Mouse (Mus musculus): ENCODE results near the gene Gm17018.

Gm17018 gene

GRCm38 (mm10) chr19:45586850-45587249 lies 26.4 kb downstream of the Gm17018 start:
- no peak for DNase-seq (ENCODE audit: extremely low read depth, insufficient read length, low spot score)

- peak; percentile 65 for DNase-seq (ENCODE audit: extremely low read depth, insufficient read length, low spot score)
These were observed 27.3 kb downstream of the Gm17018 start for GRCm38 (mm10) chr19:45587509-45588292.

- no peak for DNase-seq (ENCODE audit: extremely low read depth, insufficient read length, low spot score)
These were observed 29.3 kb downstream of the Gm17018 start for GRCm38 (mm10) chr19:45589761-45590160.

- DNase-seq (ENCODE audit: extremely low read depth, insufficient read length, low spot score) = no peak
These were observed 31.3 kb downstream of the Gm17018 start for GRCm38 (mm10) chr19:45591704-45592103.

GRCm38 (mm10) chr19:45592916-45593315 lies 32.5 kb downstream of the Gm17018 start:
- no peak for DNase-seq (ENCODE audit: extremely low read depth, insufficient read length, low spot score)

GRCm38 (mm10) chr19:45594079-45594478 lies 33.7 kb downstream of the Gm17018 start:
- no peak for DNase-seq (ENCODE audit: extremely low read depth, insufficient read length, low spot score)

- DNase-seq (ENCODE audit: extremely low read depth, insufficient read length, low spot score) = no peak
These were observed 35.1 kb downstream of the Gm17018 start for GRCm38 (mm10) chr19:45595481-45595880.

GRCm38 (mm10) chr19:45596019-45596418 lies 35.6 kb downstream of the Gm17018 start:
- no peak for DNase-seq (ENCODE audit: extremely low read depth, insufficient read length, low spot score)

GRCm38 (mm10) chr19:45596434-45596833 lies 36.0 kb downstream of the Gm17018 start:
- DNase-seq (ENCODE audit: extremely low read depth, insufficient read length, low spot score) = no peak

GRCm38 (mm10) chr19:45597106-45597505 lies 36.7 kb downstream of the Gm17018 start:
- DNase-seq (ENCODE audit: extremely low read depth, insufficient read length, low spot score) = no peak

- no peak for DNase-seq (ENCODE audit: extremely low read depth, insufficient read length, low spot score)
These were observed 42.2 kb downstream of the Gm17018 start for GRCm38 (mm10) chr19:45602606-45603005.

GRCm38 (mm10) chr19:45606701-45607100 lies 46.3 kb downstream of the Gm17018 start:
- no peak for DNase-seq (ENCODE audit: extremely low read depth, insufficient read length, low spot score)

- DNase-seq (ENCODE audit: extremely low read depth, insufficient read length, low spot score) = no peak
These were observed 47.1 kb downstream of the Gm17018 start for GRCm38 (mm10) chr19:45607479-45607878.

GRCm38 (mm10) chr19:45608648-45609339 lies 48.4 kb downstream of the Gm17018 start:
- DNase-seq (ENCODE audit: extremely low read depth, insufficient read length, low spot score) = no peak

GRCm38 (mm10) chr19:45610823-45611222 lies 50.4 kb downstream of the Gm17018 start:
- DNase-seq (ENCODE audit: extremely low read depth, insufficient read length, low spot score) = no peak

GRCm38 (mm10) chr19:45614375-45614774 lies 54.0 kb downstream of the Gm17018 start:
- no peak for DNase-seq (ENCODE audit: extremely low read depth, insufficient read length, low spot score)

GRCm38 (mm10) chr19:45614928-45615327 lies 54.5 kb downstream of the Gm17018 start:
- peak; percentile 50 for DNase-seq (ENCODE audit: extremely low read depth, insufficient read length, low spot score)

GRCm38 (mm10) chr19:45615415-45616213 lies 55.2 kb downstream of the Gm17018 start:
- no peak for DNase-seq (ENCODE audit: extremely low read depth, insufficient read length, low spot score)

GRCm38 (mm10) chr19:45616214-45616518 lies 55.8 kb downstream of the Gm17018 start:
- no peak for DNase-seq (ENCODE audit: extremely low read depth, insufficient read length, low spot score)

- DNase-seq (ENCODE audit: extremely low read depth, insufficient read length, low spot score) = no peak
These were observed 56.3 kb downstream of the Gm17018 start for GRCm38 (mm10) chr19:45616735-45617134.

GRCm38 (mm10) chr19:45618184-45618583 lies 57.8 kb downstream of the Gm17018 start:
- DNase-seq (ENCODE audit: extremely low read depth, insufficient read length, low spot score) = no peak

Measured in 3134 (cell line).